Mouse (Mus musculus) heart, embryonic 11.5 days (tissue): ENCODE measurements around the gene Tnfrsf9. TPM values are rescaled to one million over a fixed set of nuclear protein-coding genes. Genes with fewer than 3 reads are reported as not detected.
"Not testable (repeated sequence)": the region's sequence is repeated elsewhere in the genome, so short reads cannot be mapped to it uniquely, and the experiment has no call there.

ENCODE experiments used
- ATAC-seq: fragments of 200-750 bp; cut with Nextera tagmentation; replicated peaks from 2 replicates; pipeline ENCODE4 v1.8.0; 2017; ENCODE audit warnings: moderate library complexity; ENCODE audit not compliant: insufficient number of reproducible peaks, low FRiP score, low TSS enrichment
- H3K27ac ChIP-seq: fragments of 300-500 bp; sonication (generic); 2 replicates; pipeline ENCODE4 v1.5.1; 2014; ENCODE audit warnings: mild to moderate bottlenecking, low read depth, low read length
- H3K27me3 ChIP-seq: fragments of 300-500 bp; sonication (generic); 2 replicates; pipeline ENCODE4 v1.6.1; 2014; ENCODE audit warnings: mild to moderate bottlenecking, low read length, mixed read lengths; ENCODE audit not compliant: control insufficient read depth, insufficient read depth
- H3K36me3 ChIP-seq: fragments of 300-500 bp; sonication (generic); 2 replicates; pipeline ENCODE4 v1.6.1; 2014; ENCODE audit warnings: mild to moderate bottlenecking, low read length, moderate library complexity, mixed read lengths; ENCODE audit not compliant: control insufficient read depth, insufficient read depth
- H3K4me1 ChIP-seq: fragments of 300-500 bp; sonication (generic); 2 replicates; pipeline ENCODE4 v1.6.1; 2014; ENCODE audit warnings: low read length; ENCODE audit not compliant: control insufficient read depth, insufficient read depth
- H3K4me2 ChIP-seq: fragments of 300-500 bp; sonication (generic); 2 replicates; pipeline ENCODE4 v1.6.1; 2014; ENCODE audit warnings: mild to moderate bottlenecking, moderate library complexity
- H3K4me3 ChIP-seq: fragments of 300-500 bp; sonication (generic); 2 replicates; pipeline ENCODE4 v1.5.1; 2014; ENCODE audit warnings: low read depth, low read length
- H3K9ac ChIP-seq: fragments of 300-500 bp; sonication (generic); 2 replicates; pipeline ENCODE4 v1.6.1; 2014; ENCODE audit warnings: mild to moderate bottlenecking, low read depth, low read length, moderate library complexity
- H3K9me3 ChIP-seq: fragments of 300-500 bp; sonication (generic); replicated peaks from 2 replicates; pipeline ENCODE4 v1.6.1; 2016; ENCODE audit warnings: low read length; ENCODE audit not compliant: control insufficient read depth
- WGBS: fragments of 180-500 bp; shearing (Covaris S2); extraction: QIAGEN DNeasy Blood & Tissue Kit; methylation state at CpG from one replicate; pipeline ENCODE4 v1.1.7; 2014; ENCODE audit not compliant: insufficient replicate concordance; 5-methylcytosine and 5-hydroxymethylcytosine counted together
- polyA plus RNA-seq: library from polyadenylated mRNA; unstranded; fragments of >200 nt; fragmentation: Nextera tagmentation; extraction: Ambion mirVana; gene quantifications from 2 replicates; pipeline ENCODE4 v1.2.1, GENCODE M21; 2014

Gene Tnfrsf9
- polyA plus RNA-seq, 1 experiment from 2014 or later, result 0.29 TPM

DNA sequence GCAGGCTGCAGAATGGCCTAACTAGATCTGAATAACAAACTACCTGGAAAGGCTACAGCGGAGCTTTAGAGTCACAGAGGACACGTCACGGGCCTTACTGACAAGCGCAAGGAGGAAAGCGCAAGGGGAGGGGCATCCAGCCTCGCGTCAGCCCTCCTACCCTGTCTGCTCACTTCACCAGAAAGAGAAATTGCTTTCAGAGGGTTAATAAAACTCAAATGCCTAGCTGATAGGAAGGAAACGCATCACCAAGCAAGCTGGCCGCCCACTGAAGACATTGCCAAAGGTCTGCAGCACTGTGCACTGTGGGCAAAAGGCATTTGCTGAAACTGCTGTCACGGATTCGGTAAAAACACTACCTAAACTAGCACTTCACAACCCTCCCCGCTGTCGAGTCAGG, 13.9 kb upstream of the Tnfrsf9 start:
- WGBS, result 92% methylated on average over 13 of the region's 13 CpGs
- Histone ChIP-seq H3K9ac (no peak overlapping the region), H3K27ac (no peak overlapping the region), H3K36me3 (peaks cover 44% of the 10 kb centered on the region), H3K4me2 (no peak overlapping the region), H3K4me3 (no peak overlapping the region), H3K4me1 (no peaks in the 10 kb centered on the region; the same call in 1 of the 2 replicates), H3K27me3 (no peaks in the 10 kb centered on the region), H3K9me3 (no peaks in the 10 kb centered on the region)
- ATAC-seq, result no peak

DNA sequence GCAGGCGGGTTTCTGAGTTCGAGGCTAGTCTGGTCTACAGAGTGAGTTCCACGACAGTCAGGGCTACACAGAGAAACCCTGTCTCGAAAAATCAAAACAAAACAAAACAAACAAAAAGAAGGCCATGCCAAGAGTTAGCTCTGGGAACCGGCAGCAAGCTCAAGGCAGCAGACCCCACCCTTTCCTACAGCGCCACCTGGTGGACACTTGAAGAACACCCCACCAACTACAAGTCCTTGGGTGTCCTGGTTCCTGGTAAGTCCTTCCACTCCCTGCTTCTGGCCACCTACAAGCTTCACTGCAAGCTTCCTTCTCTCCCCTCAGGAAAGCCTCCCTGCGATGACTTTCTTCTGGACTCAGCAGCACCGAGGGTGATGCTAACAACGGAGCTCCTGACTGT, 12.7 kb upstream of the Tnfrsf9 start:
- Histone ChIP-seq H3K36me3 (peaks cover 41% of the 10 kb centered on the region), H3K4me2 (no peak overlapping the region), H3K9ac (0 out of 2 replicates have a peak overlapping the region, but pooled peaks have one; percentile 22), H3K4me3 (no peak overlapping the region), H3K9me3 (no peaks in the 10 kb centered on the region), H3K27me3 (no peaks in the 10 kb centered on the region), H3K27ac (peak overlapping the region; percentile 50; the same call in 1 of the 2 replicates), H3K4me1 (no peaks in the 10 kb centered on the region; the same call in 1 of the 2 replicates)
- no peak for ATAC-seq
- WGBS, result 51% methylated on average over 9 of the region's 9 CpGs

DNA sequence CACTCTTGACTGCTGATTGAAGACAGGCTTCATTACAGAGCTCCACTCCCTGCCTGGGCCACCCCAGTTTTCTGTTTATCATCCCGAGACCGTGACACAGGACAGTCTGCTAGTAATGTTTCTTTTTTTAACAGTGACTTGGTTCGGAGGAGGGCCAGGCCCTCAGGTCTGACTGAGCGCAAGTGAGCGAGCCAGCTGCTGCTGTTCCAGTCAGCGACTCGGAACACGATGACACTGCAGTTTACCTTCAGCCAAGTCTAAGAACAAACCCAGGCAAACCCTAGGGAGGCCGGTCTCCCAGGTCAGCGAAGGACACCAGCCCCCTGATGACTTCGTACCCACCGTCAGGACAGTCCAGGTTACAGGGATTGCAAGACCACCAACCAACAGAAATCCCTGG, 12.3 kb upstream of the Tnfrsf9 start:
- Histone ChIP-seq H3K4me3 (no peak overlapping the region), H3K4me2 (no peak overlapping the region), H3K36me3 (peaks cover 37% of the 10 kb centered on the region), H3K9ac (0 out of 2 replicates have a peak overlapping the region, but pooled peaks have one; percentile 22), H3K27ac (peak overlapping the region; percentile 50; the same call in 1 of the 2 replicates), H3K9me3 (no peaks in the 10 kb centered on the region), H3K27me3 (no peaks in the 10 kb centered on the region), H3K4me1 (no peaks in the 10 kb centered on the region; the same call in 1 of the 2 replicates)
- 75% methylated on average over 12 of the region's 12 CpGs for WGBS
- no peak for ATAC-seq

DNA sequence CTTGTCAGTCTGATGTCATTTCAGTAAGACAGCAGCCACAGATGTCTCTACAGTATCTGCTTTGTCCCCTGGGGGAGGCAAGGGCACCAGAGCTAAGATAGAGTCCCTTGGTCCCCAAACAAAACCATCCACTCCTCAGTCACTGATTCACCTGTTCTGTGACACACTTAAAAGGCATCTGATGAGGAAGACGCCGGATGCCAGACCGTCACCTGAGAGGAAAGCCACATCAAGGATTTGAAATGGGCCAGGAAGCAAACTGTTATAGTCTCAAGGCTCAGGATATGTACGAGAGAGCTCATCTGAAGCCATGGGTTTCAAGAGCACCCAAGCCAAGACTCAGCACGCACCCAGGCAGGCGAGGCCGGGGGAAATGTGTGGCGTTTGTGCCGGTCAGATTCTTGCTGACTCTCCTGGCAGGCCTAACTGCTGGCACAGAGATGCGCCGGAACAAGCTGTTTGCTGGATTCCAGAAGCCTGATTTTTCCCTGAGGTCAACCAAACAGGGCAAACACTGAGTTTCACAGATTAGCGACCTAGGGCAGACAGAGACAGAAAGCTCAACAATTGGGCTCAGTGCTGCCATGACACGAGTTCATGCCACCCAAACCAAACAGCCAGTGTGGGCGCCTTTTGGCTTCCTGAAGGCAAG, 11.1 kb upstream of the Tnfrsf9 start:
- H3K4me3 ChIP-seq, result no peak overlapping the region
- H3K4me1 ChIP-seq, result no peaks in the 10 kb centered on the region; the same call in 1 of the 2 replicates
- no peak overlapping the region for H3K27ac ChIP-seq
- WGBS, result 94% methylated on average over 14 of the region's 14 CpGs
- no peak overlapping the region for H3K9ac ChIP-seq
- H3K27me3 ChIP-seq, result no peaks in the 10 kb centered on the region
- H3K9me3 ChIP-seq, result no peaks in the 10 kb centered on the region
- no peak for ATAC-seq
- no peak overlapping the region for H3K4me2 ChIP-seq
- H3K36me3 ChIP-seq, result peaks cover 32% of the 10 kb centered on the region

DNA sequence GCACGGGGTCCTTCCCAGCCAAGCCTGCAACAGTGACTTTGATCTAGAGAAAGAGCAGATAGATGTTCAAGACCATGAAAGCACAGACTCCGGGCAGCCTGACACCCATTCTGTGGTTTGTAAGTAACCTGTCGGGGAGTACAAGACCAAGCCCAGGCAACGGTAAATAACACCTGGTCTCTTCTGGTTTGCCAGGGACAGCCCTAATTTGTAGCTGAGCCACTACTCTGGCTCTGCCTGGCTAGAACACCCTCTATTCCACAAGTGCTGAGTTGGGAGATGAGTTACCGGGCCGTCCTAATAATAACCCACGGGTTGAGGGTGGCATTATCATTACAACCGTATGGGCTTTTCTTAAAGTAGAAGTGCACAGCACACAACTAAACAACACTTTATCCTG, 7.3 kb upstream of the Tnfrsf9 start:
- Histone ChIP-seq H3K9me3 (no peaks in the 10 kb centered on the region), H3K4me3 (no peak overlapping the region), H3K36me3 (peaks cover 19% of the 10 kb centered on the region; the same call in 1 of the 2 replicates), H3K9ac (no peak overlapping the region), H3K27me3 (no peaks in the 10 kb centered on the region), H3K27ac (no peak overlapping the region), H3K4me2 (no peak overlapping the region), H3K4me1 (no peaks in the 10 kb centered on the region; the same call in 1 of the 2 replicates)
- 90% methylated on average over 8 of the region's 8 CpGs for WGBS
- ATAC-seq, result no peak

DNA sequence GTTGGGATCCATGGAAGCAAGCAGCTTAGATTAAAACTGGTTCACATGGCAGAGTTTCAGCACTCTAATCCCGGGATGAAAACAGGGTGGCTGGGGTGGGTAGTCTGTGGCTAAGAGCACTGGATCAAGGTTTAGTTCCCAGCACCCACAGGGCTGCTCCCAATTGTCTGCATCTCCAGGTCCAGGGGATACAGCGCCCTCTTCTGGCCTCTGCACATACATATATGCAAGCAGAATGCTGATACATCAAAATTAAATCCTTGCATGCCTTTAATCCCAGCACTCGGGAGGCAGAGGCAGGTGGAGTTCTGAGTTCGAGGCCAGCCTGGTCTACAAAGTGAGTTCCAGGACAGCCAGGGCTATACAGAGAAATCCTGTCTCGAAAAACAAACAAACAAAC, 5.8 kb upstream of the Tnfrsf9 start:
- not testable (repeated sequence) for H3K36me3 ChIP-seq, H3K27me3 ChIP-seq, H3K9ac ChIP-seq, H3K9me3 ChIP-seq, H3K27ac ChIP-seq, H3K4me3 ChIP-seq, ATAC-seq, H3K4me1 ChIP-seq
- WGBS, result 74% methylated on average over 5 of the region's 5 CpGs
- peak overlapping the region; percentile 68 for H3K4me2 ChIP-seq

DNA sequence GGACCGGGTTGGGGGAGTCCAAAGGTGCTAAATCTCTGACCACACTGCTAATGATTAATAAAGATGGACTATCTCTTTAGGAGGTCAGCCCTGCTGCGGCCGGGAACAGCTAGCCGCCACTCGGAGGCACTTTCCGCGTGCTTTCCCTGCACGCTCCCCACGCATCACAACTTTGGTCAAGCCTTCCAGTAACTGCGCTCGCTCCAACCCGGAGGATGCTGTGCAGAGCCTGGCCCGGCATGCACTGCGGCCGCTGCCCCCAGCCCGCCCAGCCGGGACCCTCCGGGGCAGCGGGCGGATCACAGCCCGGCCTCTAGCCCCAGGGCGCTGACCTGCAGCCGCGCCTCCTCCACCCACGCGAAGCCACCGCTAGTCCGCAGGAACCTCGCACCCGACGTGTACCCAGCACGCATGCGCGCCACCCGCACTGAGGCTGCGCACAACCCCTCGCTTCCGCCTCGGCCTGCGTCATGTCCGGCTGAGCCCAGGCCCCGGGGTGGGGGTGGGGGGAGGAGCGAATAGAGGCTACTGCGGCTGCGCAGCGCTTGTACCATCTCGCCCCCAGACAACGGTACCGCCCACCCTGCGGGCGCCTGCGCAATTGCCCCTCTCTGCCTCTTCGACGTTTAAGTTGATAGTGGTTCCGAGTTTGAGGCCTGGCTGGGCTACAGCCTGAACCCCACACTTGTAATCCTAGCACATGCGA, 4.8 kb upstream of the Tnfrsf9 start:
- no peaks in the 10 kb centered on the region for H3K4me1 ChIP-seq
- H3K36me3 ChIP-seq, result no peaks in the 10 kb centered on the region
- ATAC-seq, result peak; percentile 90
- peak overlapping the region; percentile 79 for H3K4me3 ChIP-seq
- under 1% methylated on average over 56 of the region's 56 CpGs for WGBS
- no peaks in the 10 kb centered on the region for H3K27me3 ChIP-seq
- H3K4me2 ChIP-seq, result peak overlapping the region; percentile 68
- peak overlapping the region; percentile 92 for H3K27ac ChIP-seq
- H3K9me3 ChIP-seq, result no peaks in the 10 kb centered on the region
- peak overlapping the region; percentile 92 for H3K9ac ChIP-seq

DNA sequence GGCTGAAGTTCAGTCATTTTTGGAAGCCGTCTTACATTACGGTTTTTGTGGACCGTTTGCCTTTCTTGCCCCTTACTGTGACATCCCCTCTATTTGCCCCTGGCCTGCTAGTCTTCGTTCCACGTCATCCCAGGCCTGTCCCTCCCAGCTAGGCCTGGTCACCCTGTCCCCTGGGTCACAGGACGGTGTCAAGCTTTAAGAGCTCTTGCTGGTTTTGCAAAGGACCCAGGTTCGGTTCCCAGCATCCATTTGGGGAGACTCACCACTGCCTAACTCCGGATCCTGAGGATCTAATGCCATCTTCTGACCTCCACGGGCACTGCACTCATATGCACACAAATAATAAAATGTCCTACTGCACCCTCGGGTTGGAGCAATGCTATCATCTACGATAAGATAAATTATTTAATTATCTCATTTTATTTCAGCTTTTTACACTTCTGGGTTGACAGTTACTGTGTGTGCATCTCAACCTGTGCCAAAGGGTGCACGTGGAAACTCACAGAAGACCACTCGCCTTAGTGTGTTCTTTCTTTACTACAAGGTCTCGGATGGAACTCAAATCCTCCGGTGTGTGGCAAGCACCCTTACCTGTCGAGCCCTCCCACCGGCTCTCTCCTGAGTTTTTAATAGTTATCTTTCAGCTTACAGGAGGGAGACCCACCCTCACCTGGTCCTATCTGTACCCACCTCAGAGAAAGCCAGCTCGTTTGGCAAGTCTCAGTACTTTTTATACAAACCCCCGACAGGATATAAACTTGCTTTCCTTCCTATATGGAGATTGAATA, 4.0 kb upstream of the Tnfrsf9 start:
- ATAC-seq, result no peak
- Histone ChIP-seq H3K36me3 (no peaks in the 10 kb centered on the region), H3K9me3 (no peaks in the 10 kb centered on the region), H3K4me2 (peak overlapping the region; percentile 68), H3K4me3 (peak overlapping the region; percentile 79), H3K4me1 (peaks cover 6% of the 10 kb centered on the region), H3K27ac (0 out of 2 replicates have a peak overlapping the region, but pooled peaks have one; percentile 18), H3K9ac (peak overlapping the region; percentile 64), H3K27me3 (no peaks in the 10 kb centered on the region)
- 83% methylated on average over 19 of the region's 19 CpGs for WGBS
